Mouse (Mus musculus) left cerebral cortex, postnatal 25 days (tissue): ENCODE data around the gene Rasef. TPM values are rescaled to one million over a fixed set of nuclear protein-coding genes. Genes with fewer than 3 reads are reported as not detected.
A peak's percentile ranks its signal among the peaks of the same experiment; 100 is the strongest.
"Not testable (repeated sequence)": the region's sequence is repeated elsewhere in the genome, so short reads cannot be mapped to it uniquely, and the experiment has no call there.

Experiments
- DNase-seq, 2 experiments: peaks; one replicate each; pipeline ENCODE4 v3.0.0; 2022; ENCODE audit warnings: low spot score in 2 of 2, mixed read lengths in 1 of 2
- intact Hi-C: fragments of 180-260 bp; cut with DNase I; formaldehyde crosslinking; loops from one replicate; pipeline ENCODE4 v1.15.1; 2025
- total RNA-seq, 2 experiments: library from RNA; stranded (reverse); gene quantifications; 2 replicates each; pipeline ENCODE4 v1.2.3; 2021

Gene Rasef
- total RNA-seq = under 1 TPM in 1 of 2 experiments, not detected in 1; 0.11 TPM

GRCm38 (mm10) chr4:73790260-73791185 lies at the start of gene Rasef:
TSS of gene Rasef (minus strand) at chr4:73790994.
- intact Hi-C loops = no loop called here
- DNase-seq = peak; percentile 6 to 13

DNA sequence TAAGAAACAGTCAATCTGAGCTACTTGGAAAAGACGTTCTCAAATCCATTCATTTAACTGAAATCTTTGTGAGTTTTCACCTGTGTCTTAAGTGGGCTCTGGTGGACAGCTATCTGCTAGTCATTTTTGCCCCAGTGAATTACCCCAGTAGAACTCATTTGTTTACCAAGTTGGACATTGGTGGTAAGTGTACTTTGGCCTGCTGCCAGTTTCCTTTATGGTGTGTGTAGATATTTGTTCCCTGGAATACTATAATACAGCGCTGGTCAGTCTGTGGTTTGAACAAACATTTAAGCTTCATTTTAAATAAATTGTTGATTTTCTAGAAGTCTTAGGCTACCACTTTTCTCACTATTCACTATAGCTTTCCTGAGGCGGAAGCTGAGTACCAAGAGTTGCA lies 35.8 kb upstream of the Rasef start:
- intact Hi-C loops = no loop called here

GRCm38 (mm10) chr4:73791186-73791540 lies 369 bp upstream of the Rasef start:
- DNase-seq = peak in 1 of 2 experiments; percentile 3
- intact Hi-C loops = no loop called here

More for the DNA sequence above, 35.8 kb upstream of the Rasef start:
- DNase-seq = no peak

- DNase-seq = no peak
- intact Hi-C loops = no loop called here
These were observed 1.3 kb downstream of the Rasef start for GRCm38 (mm10) chr4:73789534-73789933.

- DNase-seq = no peak
- intact Hi-C loops = no loop called here
These were observed 2.6 kb downstream of the Rasef start for GRCm38 (mm10) chr4:73788076-73788730.

DNA sequence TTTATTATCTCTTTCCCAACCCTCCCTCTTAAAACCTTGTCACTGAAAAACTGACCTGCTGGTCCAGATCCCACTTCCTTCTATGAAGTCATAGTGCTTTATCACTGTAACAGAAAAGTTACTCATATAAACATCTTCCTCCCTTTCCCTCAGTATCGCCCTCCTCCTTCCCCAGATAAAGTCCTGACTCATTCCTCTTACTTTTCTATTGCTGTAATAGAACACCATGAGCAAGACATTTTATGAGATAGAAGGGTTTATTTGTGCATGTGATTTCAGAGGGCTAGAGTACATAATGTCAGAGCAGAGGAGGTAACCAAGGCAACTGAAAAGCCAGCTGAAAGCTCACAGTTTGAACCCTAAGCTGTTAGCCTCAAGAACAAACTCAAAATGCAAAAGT lies 6.6 kb downstream of the Rasef start:
- intact Hi-C loops = no loop called here

DNA sequence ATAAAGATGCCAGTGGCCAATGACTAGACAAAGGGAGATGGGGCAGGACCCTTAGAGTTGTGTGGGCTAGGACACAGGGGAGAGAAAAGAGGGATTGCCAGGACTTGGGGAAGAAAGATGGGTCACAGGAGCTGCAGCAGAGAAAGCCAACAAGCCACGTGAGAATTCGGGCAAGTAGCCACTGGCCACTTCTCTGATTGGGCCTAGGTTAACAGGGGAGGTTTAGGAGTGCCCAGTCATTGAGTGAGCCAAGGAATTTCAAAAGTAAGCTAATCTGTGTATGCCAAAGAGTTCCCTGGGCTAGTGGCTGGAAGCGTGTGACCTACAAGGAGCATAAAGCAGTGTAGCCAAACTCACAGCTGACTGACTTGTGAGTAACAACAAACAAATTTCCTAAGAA lies 9.7 kb downstream of the Rasef start:
- DNase-seq = no peak
- intact Hi-C loops = no loop called here

More for the DNA sequence above, 6.6 kb downstream of the Rasef start:
- no peak for DNase-seq

DNA sequence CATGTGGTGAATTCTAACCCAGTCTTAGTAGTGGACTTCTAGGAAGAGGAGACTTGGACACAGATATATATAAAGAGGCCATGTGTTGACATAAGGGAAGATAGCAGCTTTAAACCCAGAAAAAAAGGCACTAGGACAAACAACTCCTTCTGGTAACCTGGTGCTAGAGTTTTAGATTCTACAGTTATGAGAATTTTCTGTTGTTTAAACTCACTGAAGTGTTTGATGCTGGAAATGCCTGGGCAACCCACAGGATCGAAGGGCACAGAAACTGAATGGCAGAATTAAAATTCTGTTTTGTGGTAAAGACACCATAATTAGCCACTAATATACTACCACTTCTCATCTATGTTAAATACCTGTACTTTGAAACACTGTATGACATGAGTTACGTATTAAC lies 15.5 kb downstream of the Rasef start:
- intact Hi-C loops = no loop called here
- DNase-seq = no peak

DNA sequence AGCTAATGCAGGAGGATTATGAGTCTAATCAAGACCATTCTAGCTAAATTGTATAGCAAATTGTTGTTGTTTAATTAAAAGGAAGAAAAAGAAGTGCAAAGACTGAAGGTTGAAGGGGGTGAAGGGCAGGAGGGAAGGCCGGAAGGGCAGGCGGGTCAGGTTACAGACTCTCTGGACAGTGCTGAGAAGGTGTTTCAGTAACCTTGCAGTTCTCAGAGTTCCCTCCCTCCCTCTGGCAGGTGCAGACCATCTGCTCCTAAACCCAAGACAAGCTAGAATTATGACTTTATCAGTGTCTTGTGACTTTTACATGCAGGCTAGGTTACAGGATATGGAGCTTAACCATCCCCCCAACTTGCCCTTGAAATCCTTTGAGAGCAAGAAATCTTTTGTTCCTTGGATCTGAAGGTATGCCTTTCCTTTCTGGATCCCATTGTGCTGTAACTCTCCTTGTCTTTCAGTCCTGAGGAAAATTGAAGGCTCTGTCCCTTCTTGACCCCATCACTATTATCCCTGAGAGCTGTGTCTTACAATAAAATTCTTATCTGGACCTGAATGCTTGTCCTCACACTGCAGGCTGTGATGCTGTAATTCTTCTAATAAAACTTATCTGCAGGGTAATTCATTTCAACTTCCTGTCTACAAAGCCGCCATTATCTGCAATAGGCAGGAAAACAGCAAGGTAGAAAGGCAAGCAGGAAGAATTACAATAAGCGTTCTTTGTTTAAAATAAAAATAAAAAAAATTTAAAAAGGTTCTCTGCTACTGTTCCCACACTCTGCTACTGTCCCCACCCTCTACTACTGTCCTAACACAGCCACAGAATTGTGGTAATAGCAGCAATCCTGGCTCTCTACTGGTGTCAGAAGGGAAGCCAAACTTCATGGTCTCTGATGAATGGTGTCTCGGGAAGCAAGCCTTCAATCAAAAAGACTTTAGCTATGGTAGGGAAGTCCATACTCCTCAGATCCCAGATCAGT lies 16.7 kb downstream of the Rasef start:
- DNase-seq = no peak
- intact Hi-C loops = no loop called here

DNA sequence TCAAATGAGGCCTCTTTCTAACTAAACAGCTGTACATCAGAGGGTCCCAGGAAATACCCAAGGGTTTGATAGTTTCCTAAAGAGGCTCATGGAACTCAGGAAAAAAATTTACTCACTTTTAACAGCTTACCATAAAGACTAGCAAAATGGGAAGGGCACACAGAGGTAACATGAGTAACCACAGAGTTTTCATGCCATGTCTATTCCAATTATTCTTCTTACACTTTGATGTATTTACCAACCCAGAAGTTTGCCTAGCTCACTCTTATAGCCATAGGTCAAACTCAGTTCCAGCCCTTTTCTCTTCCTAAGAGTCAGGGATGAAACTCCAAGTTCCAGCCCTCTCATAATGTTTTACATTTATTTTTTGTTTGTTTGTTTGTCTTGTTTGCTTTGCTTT lies 18.8 kb downstream of the Rasef start:
- no peak for DNase-seq
- intact Hi-C loops = no loop called here

- intact Hi-C loops = no loop called here
- DNase-seq = no peak
These were observed 20.2 kb downstream of the Rasef start for GRCm38 (mm10) chr4:73770592-73770991.

- DNase-seq = no peak
- intact Hi-C loops = no loop called here
These were observed 22.6 kb downstream of the Rasef start for GRCm38 (mm10) chr4:73768156-73768555.

DNA sequence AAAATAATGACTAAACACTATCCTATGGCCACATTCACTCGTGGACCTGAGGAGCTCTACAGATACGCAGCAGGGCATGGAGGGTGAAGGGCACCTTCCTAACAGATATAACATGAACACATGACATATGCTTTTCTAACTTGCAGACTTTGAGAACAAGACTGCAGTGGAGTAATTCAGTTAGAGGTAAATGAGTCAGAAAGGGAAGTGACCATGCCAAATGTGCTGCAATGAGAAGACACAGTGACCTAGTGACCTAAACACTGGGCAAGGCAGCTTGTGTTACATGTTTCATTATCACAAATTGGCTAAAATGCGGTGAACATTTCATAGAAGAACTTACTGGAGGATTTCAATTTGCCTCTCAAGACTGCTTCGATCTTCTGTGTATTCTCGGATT lies 42.6 kb downstream of the Rasef start:
- intact Hi-C loops = no loop called here
- no peak for DNase-seq

- intact Hi-C loops = no loop called here
- no peak for DNase-seq
These were observed 51.4 kb downstream of the Rasef start for GRCm38 (mm10) chr4:73739439-73739838.

DNA sequence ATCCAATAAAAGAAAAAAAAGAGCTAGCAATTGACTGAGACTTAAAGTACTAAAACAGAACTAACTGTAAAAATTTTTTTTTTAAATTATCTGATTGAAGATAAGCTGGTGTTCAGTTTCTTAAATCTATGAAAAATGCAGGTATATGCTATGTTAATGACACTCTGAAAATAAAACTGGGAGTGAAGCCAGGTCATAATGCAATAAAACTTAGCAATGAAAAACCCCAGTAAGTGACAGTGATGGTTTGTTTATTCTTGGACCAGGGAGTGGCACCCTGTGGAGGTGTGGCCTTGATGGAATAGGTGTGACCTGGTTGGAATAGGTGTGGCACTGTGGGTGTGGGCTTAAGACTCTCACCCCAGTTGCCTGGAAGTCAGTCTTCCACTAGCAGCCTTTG lies 71.0 kb downstream of the Rasef start:
- DNase-seq = no peak
- intact Hi-C loops = no loop called here

GRCm38 (mm10) chr4:73718761-73719160 lies 72.0 kb downstream of the Rasef start:
- DNase-seq = no peak
- intact Hi-C loops = no loop called here

DNA sequence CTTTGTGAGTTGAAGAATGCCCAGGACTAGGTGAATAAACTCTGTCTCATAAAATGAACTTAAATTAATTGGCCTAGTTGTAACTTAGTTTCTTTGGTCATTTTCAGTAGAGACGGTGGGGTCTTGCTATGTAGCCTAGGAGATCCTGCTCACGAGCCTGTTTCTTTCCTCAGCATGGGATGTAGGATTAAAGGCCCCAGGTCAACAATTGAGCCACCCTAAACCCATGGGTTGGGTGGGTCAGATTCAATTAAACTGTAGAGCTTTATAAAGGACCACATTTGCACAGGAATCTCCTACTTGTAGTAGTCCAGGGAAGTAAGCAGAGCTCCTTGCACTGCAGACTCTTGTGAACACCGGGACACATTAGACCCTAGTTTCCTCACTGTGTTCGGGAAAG lies 107.6 kb downstream of the Rasef start, which contains the start of gene Gm428:
Gene Gm428, plus strand, starts transcription at position 301 of the 400 bp plus-strand sequence.
- DNase-seq, intact Hi-C loops: not testable (repeated sequence)

GRCm38 (mm10) chr4:73668054-73668453 lies 122.7 kb downstream of the Rasef start, which contains the start of gene Gm11239:
TSS of gene Gm11239 (plus strand) at chr4:73668354.
- DNase-seq, intact Hi-C loops: not testable (repeated sequence)
